Mouse (Mus musculus) hindbrain, postnatal 0 days (tissue): ENCODE measurements around the gene Prkar1b. TPM values are rescaled to one million over a fixed set of nuclear protein-coding genes. Genes with fewer than 3 reads are reported as not detected.

ENCODE experiments used
- ATAC-seq: fragments of 200-750 bp; cut with Nextera tagmentation; 2 replicates; pipeline ENCODE4 v1.8.0; 2017; ENCODE audit warnings: mild to moderate bottlenecking, moderate TSS enrichment, moderate library complexity
- DNase-seq: peaks from one replicate; pipeline ENCODE4 v3.0.0-alpha.2; 2015; ENCODE audit warnings: low spot score
- H3K27ac ChIP-seq: fragments of 300-500 bp; sonication (generic); 2 replicates; pipeline ENCODE4 v1.5.1; 2014; ENCODE audit warnings: mild to moderate bottlenecking
- H3K27me3 ChIP-seq: fragments of 300-500 bp; sonication (generic); 2 replicates; pipeline ENCODE4 v1.6.1; 2014; ENCODE audit warnings: low read length, mixed read lengths; ENCODE audit not compliant: insufficient read depth
- H3K36me3 ChIP-seq: fragments of 300-500 bp; sonication (generic); 2 replicates; pipeline ENCODE4 v1.6.1; 2014; ENCODE audit warnings: low read length, mixed read lengths; ENCODE audit not compliant: insufficient read depth
- H3K4me1 ChIP-seq: fragments of 300-500 bp; sonication (generic); 2 replicates; pipeline ENCODE4 v1.6.1; 2014; ENCODE audit warnings: antibody characterized with exemption, low read length, mixed read lengths; ENCODE audit not compliant: insufficient read depth
- H3K4me2 ChIP-seq: fragments of 300-500 bp; sonication (generic); 2 replicates; pipeline ENCODE4 v1.6.1; 2014; ENCODE audit warnings: low read depth, mild to moderate bottlenecking, low read length, moderate library complexity, mixed read lengths
- H3K4me3 ChIP-seq: fragments of 300-500 bp; sonication (generic); 2 replicates; pipeline ENCODE4 v1.5.1; 2014; ENCODE audit warnings: low read length
- H3K9ac ChIP-seq: fragments of 300-500 bp; sonication (generic); replicated peaks from 2 replicates; pipeline ENCODE4 v1.6.1; 2014; ENCODE audit warnings: mild to moderate bottlenecking, low read length, moderate library complexity, mixed read lengths
- H3K9me3 ChIP-seq: fragments of 300-500 bp; sonication (generic); 2 replicates; pipeline ENCODE4 v1.6.1; 2016; ENCODE audit warnings: low read length, mixed read lengths
- CTCF ChIP-seq: IDR thresholded peaks from 2 replicates; pipeline ENCODE4 v1.5.1; 2016; ENCODE audit warnings: antibody characterized with exemption, control low read depth, low read depth
- WGBS: fragments of 180-500 bp; shearing (Covaris S2); extraction: QIAGEN DNeasy Blood & Tissue Kit; methylation state at CpG from one replicate; pipeline ENCODE4 v1.1.7; 2014; 5-methylcytosine and 5-hydroxymethylcytosine counted together
- polyA plus RNA-seq: library from polyadenylated mRNA; unstranded; fragments of >200 nt; fragmentation: Nextera tagmentation; extraction: Ambion mirVana; gene quantifications from 2 replicates; pipeline ENCODE4 v1.2.1, GENCODE M21; 2015
- total RNA-seq: library from RNA; depleted of rRNA; stranded (reverse); fragments of >200 nt; gene quantifications from 2 replicates; pipeline ENCODE4 v1.2.3, GENCODE M21; 2014

The Prkar1b gene
- total and polyA plus RNA-seq, 2 experiments from 2014 or later: 264 to 322 TPM

GRCm38 (mm10) chr5:139093534-139093933, 56.3 kb downstream of the Prkar1b start:
- ATAC-seq (no peak), DNase-seq (no peak)
- H3K27me3 ChIP-seq: no peaks in the 10 kb centered on the region
- H3K4me3 ChIP-seq: no peak overlapping the region
- 69% methylated on average over 4 of the region's 4 CpGs for WGBS
- H3K9me3 ChIP-seq: no peaks in the 10 kb centered on the region
- no peak overlapping the region for H3K4me2 ChIP-seq
- H3K36me3 ChIP-seq: no peaks in the 10 kb centered on the region
- no peaks in the 10 kb centered on the region for H3K4me1 ChIP-seq
- no peak overlapping the region for H3K27ac ChIP-seq
- H3K9ac ChIP-seq: no peak overlapping the region
- no peak for TF ChIP-seq CTCF

- Histone ChIP-seq H3K9ac (no peak overlapping the region), H3K27ac (no peak overlapping the region), H3K4me1 (no peaks in the 10 kb centered on the region), H3K9me3 (no peaks in the 10 kb centered on the region), H3K4me3 (no peak overlapping the region), H3K4me2 (no peak overlapping the region), H3K27me3 (no peaks in the 10 kb centered on the region), H3K36me3 (no peaks in the 10 kb centered on the region)
- ATAC-seq: no peak
- no peak for TF ChIP-seq CTCF
- WGBS: 80% methylated on average over 3 of the region's 3 CpGs
- DNase-seq: no peak
Observed at GRCm38 (mm10) chr5:139091713-139092112, 58.1 kb downstream of the Prkar1b start.

- no peaks in the 10 kb centered on the region for H3K9me3 ChIP-seq
- 85% methylated on average over 1 of the region's 1 CpGs for WGBS
- H3K27me3 ChIP-seq: no peaks in the 10 kb centered on the region
- H3K4me2 ChIP-seq: no peak overlapping the region
- DNase-seq (no peak), ATAC-seq (no peak)
- no peak overlapping the region for H3K9ac ChIP-seq
- no peaks in the 10 kb centered on the region for H3K36me3 ChIP-seq
- H3K27ac ChIP-seq: no peak overlapping the region
- no peaks in the 10 kb centered on the region for H3K4me1 ChIP-seq
- no peak for TF ChIP-seq CTCF
- no peak overlapping the region for H3K4me3 ChIP-seq
Observed at GRCm38 (mm10) chr5:139090162-139090561, 59.6 kb downstream of the Prkar1b start.

- Histone ChIP-seq H3K27ac (no peak overlapping the region), H3K36me3 (no peaks in the 10 kb centered on the region), H3K4me3 (no peak overlapping the region), H3K9ac (no peak overlapping the region), H3K4me2 (no peak overlapping the region), H3K9me3 (no peaks in the 10 kb centered on the region), H3K27me3 (no peaks in the 10 kb centered on the region), H3K4me1 (0 out of 2 replicates have a peak, but pooled peaks cover 6% of the 10 kb centered on the region)
- ATAC-seq (no peak), DNase-seq (no peak)
- peak; percentile 46 for TF ChIP-seq CTCF
- 93% methylated on average over 5 of the region's 5 CpGs for WGBS
Observed at GRCm38 (mm10) chr5:139088173-139088572, 61.6 kb downstream of the Prkar1b start.

- Histone ChIP-seq H3K9ac (no peak overlapping the region), H3K9me3 (no peaks in the 10 kb centered on the region), H3K27ac (no peak overlapping the region), H3K4me1 (0 out of 2 replicates have a peak, but pooled peaks cover 6% of the 10 kb centered on the region), H3K4me2 (no peak overlapping the region), H3K4me3 (no peak overlapping the region), H3K36me3 (no peaks in the 10 kb centered on the region), H3K27me3 (no peaks in the 10 kb centered on the region)
- 74% methylated on average over 7 of the region's 7 CpGs for WGBS
- peak; percentile 61 for DNase-seq
- peak; percentile 69 for TF ChIP-seq CTCF
- 0 out of 2 replicates have a peak, but pooled peaks have one; percentile 65 for ATAC-seq
Observed at GRCm38 (mm10) chr5:139084831-139085519, 64.8 kb downstream of the Prkar1b start.

GRCm38 (mm10) chr5:139084302-139084701, 65.5 kb downstream of the Prkar1b start:
- TF ChIP-seq CTCF: no peak
- Histone ChIP-seq H3K4me1 (0 out of 2 replicates have a peak, but pooled peaks cover 6% of the 10 kb centered on the region), H3K9me3 (no peaks in the 10 kb centered on the region), H3K4me2 (no peak overlapping the region), H3K27ac (no peak overlapping the region), H3K4me3 (no peak overlapping the region), H3K27me3 (no peaks in the 10 kb centered on the region), H3K36me3 (no peaks in the 10 kb centered on the region), H3K9ac (no peak overlapping the region)
- WGBS: 58% methylated on average over 6 of the region's 6 CpGs
- DNase-seq: peak; percentile 44
- peak; percentile 41; the same call in 1 of the 2 replicates for ATAC-seq

- no peaks in the 10 kb centered on the region for H3K36me3 ChIP-seq
- H3K9me3 ChIP-seq: no peaks in the 10 kb centered on the region
- H3K4me1 ChIP-seq: 0 out of 2 replicates have a peak, but pooled peaks cover 6% of the 10 kb centered on the region
- WGBS: 74% methylated on average over 4 of the region's 4 CpGs
- H3K27ac ChIP-seq: no peak overlapping the region
- H3K4me2 ChIP-seq: no peak overlapping the region
- ATAC-seq: no peak
- no peak overlapping the region for H3K9ac ChIP-seq
- DNase-seq: no peak
- H3K4me3 ChIP-seq: no peak overlapping the region
- no peaks in the 10 kb centered on the region for H3K27me3 ChIP-seq
- no peak for TF ChIP-seq CTCF
Observed at GRCm38 (mm10) chr5:139083841-139084240, 66.0 kb downstream of the Prkar1b start.
